Mouse (Mus musculus): ENCODE data around the gene Tbl1xr1.

The Tbl1xr1 gene

GRCm38 (mm10) chr3:22076561-22076935, at the start of gene Tbl1xr1:
Tbl1xr1 (plus strand) TSS chr3:22076652.
- in situ Hi-C loops (cut with MboI, MseI): loop anchor here (5.0 kb wide), 1 partner anchor 139 kb away; no protein-coding TSS in a partner anchor

GRCm38 (mm10) chr3:22038004-22038403, 38.4 kb upstream of the Tbl1xr1 start:
- in situ Hi-C loops (cut with MboI, MseI): no loop called here

- in situ Hi-C loops (cut with MboI, MseI): no loop called here
Measured at GRCm38 (mm10) chr3:22039036-22039795, 37.2 kb upstream of the Tbl1xr1 start.

- in situ Hi-C loops (cut with MboI, MseI): no loop called here
Measured at GRCm38 (mm10) chr3:22040627-22041026, 35.8 kb upstream of the Tbl1xr1 start.

GRCm38 (mm10) chr3:22047203-22047602, 29.2 kb upstream of the Tbl1xr1 start:
- in situ Hi-C loops (cut with MboI, MseI): no loop called here

GRCm38 (mm10) chr3:22056664-22057328, 19.7 kb upstream of the Tbl1xr1 start:
- in situ Hi-C loops (cut with MboI, MseI): no loop called here

GRCm38 (mm10) chr3:22058206-22058804, 18.1 kb upstream of the Tbl1xr1 start:
- in situ Hi-C loops (cut with MboI, MseI): no loop called here

- in situ Hi-C loops (cut with MboI, MseI): no loop called here
Measured at GRCm38 (mm10) chr3:22061163-22061562, 15.3 kb upstream of the Tbl1xr1 start.

GRCm38 (mm10) chr3:22068621-22069020, 7.8 kb upstream of the Tbl1xr1 start:
- in situ Hi-C loops (cut with MboI, MseI): no loop called here

- in situ Hi-C loops (cut with MboI, MseI): loop anchor here (5.0 kb wide), 1 partner anchor 92 kb away; no protein-coding TSS in a partner anchor
Measured at GRCm38 (mm10) chr3:22073916-22074315, 2.5 kb upstream of the Tbl1xr1 start.

GRCm38 (mm10) chr3:22074591-22075294, 1.7 kb upstream of the Tbl1xr1 start:
- in situ Hi-C loops (cut with MboI, MseI): loop anchor here (5.0 kb wide), 2 partner anchors 92 to 137 kb away; no protein-coding TSS in a partner anchor

- in situ Hi-C loops (cut with MboI, MseI): loop anchor here (5.0 kb wide), 1 partner anchor 138 kb away; no protein-coding TSS in a partner anchor
Measured at GRCm38 (mm10) chr3:22075517-22075886, 950 bp upstream of the Tbl1xr1 start.

- in situ Hi-C loops (cut with MboI, MseI): loop anchor here (5.0 kb wide), 1 partner anchor 139 kb away; no protein-coding TSS in a partner anchor
Measured at GRCm38 (mm10) chr3:22075887-22076560, 428 bp upstream of the Tbl1xr1 start.

GRCm38 (mm10) chr3:22076936-22077656, 644 bp downstream of the Tbl1xr1 start:
- in situ Hi-C loops (cut with MboI, MseI): loop anchor here (5.0 kb wide), 1 partner anchor 140 kb away; no protein-coding TSS in a partner anchor

- in situ Hi-C loops (cut with MboI, MseI): loop anchor here (5.0 kb wide), 1 partner anchor 141 kb away; no protein-coding TSS in a partner anchor
Measured at GRCm38 (mm10) chr3:22077657-22078475, 1.4 kb downstream of the Tbl1xr1 start.

- in situ Hi-C loops (cut with MboI, MseI): loop anchor here (5.0 kb wide), 1 partner anchor 141 kb away; no protein-coding TSS in a partner anchor
Measured at GRCm38 (mm10) chr3:22078529-22078928, 2.1 kb downstream of the Tbl1xr1 start.

GRCm38 (mm10) chr3:22081869-22082268, 5.4 kb downstream of the Tbl1xr1 start:
- in situ Hi-C loops (cut with MboI, MseI): loop anchor here (5.0 kb wide), 1 partner anchor 60 kb away; no protein-coding TSS in a partner anchor

GRCm38 (mm10) chr3:22082823-22083222, 6.4 kb downstream of the Tbl1xr1 start:
- in situ Hi-C loops (cut with MboI, MseI): loop anchor here (5.0 kb wide), 1 partner anchor 59 kb away; no protein-coding TSS in a partner anchor

All from T-helper 2 cell (primary cell).